Mouse (Mus musculus) cerebellum, adult 2 months (tissue): Measurements from ENCODE around the gene Plppr3.

Experiments used
- CTCF ChIP-seq: fragments of 200-500 bp; IDR thresholded peaks from 2 replicates; pipeline ENCODE4 v1.5.1; 2011; ENCODE audit warnings: low read depth, mild to moderate bottlenecking, control low read depth, low read length, moderate library complexity, borderline replicate concordance; ENCODE audit not compliant: insufficient read depth
- POLR2A ChIP-seq: fragments of 200-500 bp; IDR thresholded peaks from 2 replicates; pipeline ENCODE4 v1.6.1; 2011; ENCODE audit warnings: low read length, control low read depth, borderline replicate concordance; ENCODE audit not compliant: insufficient read depth

GRCm38 (mm10) chr10:79852827-79853226, 21.6 kb downstream of the Plppr3 start:
- no peak for TF ChIP-seq CTCF
- no peak for TF ChIP-seq POLR2A
